Comparison of ENCODE assay signal across 8 mouse cellular contexts in genomic region chr16:13672386-13672898, GRCm38 (mm10). TPM values are rescaled to one million over a fixed set of nuclear protein-coding genes. Genes with fewer than 3 reads are reported as not detected.
A peak's percentile ranks its signal among the peaks of the same experiment; 100 is the strongest.
DNase-seq lines count a peak whose midpoint lies in the region; ATAC-seq and TF ChIP-seq lines count a peak whose summit lies in the region.

No protein-coding gene starts in this region.

- ATAC-seq in liver, embryonic 12.5 days: peak; percentile 71
- ATAC-seq in stomach, embryonic 15.5 days (ENCODE audit: insufficient read depth, low FRiP score, low read depth): peak; percentile 61

- H3K9me3 ChIP-seq in liver, embryonic 12.5 days (replicated peaks): no peaks in the 10 kb centered on the region
- no peaks in the 10 kb centered on the region for H3K9me3 ChIP-seq in stomach, embryonic 15.5 days

- H3K4me1 ChIP-seq in kidney, adult 2 months (ENCODE audit: control insufficient read depth, insufficient read depth, low read length): peaks cover 2% of the 10 kb centered on the region; the same call in 1 of the 2 replicates
- H3K4me1 ChIP-seq in liver, embryonic 12.5 days: peaks cover 37% of the 10 kb centered on the region
- peaks cover 7% of the 10 kb centered on the region for H3K4me1 ChIP-seq in stomach, embryonic 15.5 days

- under 1% methylated on average over 20 of the region's 20 CpGs for WGBS in kidney, adult 2 months
- under 1% methylated on average over 20 of the region's 20 CpGs for WGBS in liver, embryonic 12.5 days (ENCODE audit: insufficient replicate concordance)
- under 1% methylated on average over 20 of the region's 20 CpGs for WGBS in stomach, embryonic 15.5 days

- 0 out of 2 replicates have a peak, but pooled peaks cover under 1% of the 10 kb centered on the region for H3K36me3 ChIP-seq in kidney, adult 2 months (ENCODE audit: control insufficient read depth, insufficient read depth, low read length)
- H3K36me3 ChIP-seq in liver, embryonic 12.5 days: peaks cover 13% of the 10 kb centered on the region
- peaks cover 5% of the 10 kb centered on the region for H3K36me3 ChIP-seq in myocyte (ENCODE audit: control insufficient read depth, insufficient read depth)
- H3K36me3 ChIP-seq in stomach, embryonic 15.5 days: peaks cover 4% of the 10 kb centered on the region; the same call in 1 of the 2 replicates

- H3K4me2 ChIP-seq in liver, embryonic 12.5 days: peak overlapping the region; percentile 84
- H3K4me2 ChIP-seq in myocyte (ENCODE audit: low read depth): peak overlapping the region; percentile 92
- H3K4me2 ChIP-seq in stomach, embryonic 15.5 days: peak overlapping the region; percentile 63

- peak overlapping the region; percentile 80 for H3K9ac ChIP-seq in liver, embryonic 12.5 days
- H3K9ac ChIP-seq in stomach, embryonic 15.5 days: peak overlapping the region; percentile 69

- H3K27me3 ChIP-seq in kidney, adult 2 months (replicated peaks; ENCODE audit: control insufficient read depth, insufficient read depth, low read length): no peaks in the 10 kb centered on the region
- H3K27me3 ChIP-seq in liver, embryonic 12.5 days (replicated peaks): no peaks in the 10 kb centered on the region
- H3K27me3 ChIP-seq in myocyte (ENCODE audit: control insufficient read depth, insufficient read depth, insufficient read length): no peaks in the 10 kb centered on the region
- no peaks in the 10 kb centered on the region for H3K27me3 ChIP-seq in stomach, embryonic 15.5 days (replicated peaks)

- DNase-seq in 3T3-L1 (ENCODE audit: low read depth, low spot score): peak; percentile 87
- peak; percentile 76 to 91 for DNase-seq in adrenal gland, adult (ENCODE audit: inconsistent age in 2 of 2, low spot score in 1 of 2)
- peak; percentile 54 for DNase-seq in embryo, embryonic 9.5 days (ENCODE audit: extremely low spot score)
- peak; percentile 61 for DNase-seq in heart, adult 8-10 months (ENCODE audit: low spot score)
- peak; percentile 79 for DNase-seq in kidney, adult 2 months

- peaks cover 20% of the 10 kb centered on the region for H3K79me2 ChIP-seq in myocyte (ENCODE audit: control insufficient read depth, insufficient read depth)

- H3K27ac ChIP-seq in kidney, adult 2 months (ENCODE audit: insufficient read depth, low read depth, low read length): peak overlapping the region; percentile 90
- peak overlapping the region; percentile 83 for H3K27ac ChIP-seq in liver, embryonic 12.5 days
- H3K27ac ChIP-seq in stomach, embryonic 15.5 days: peak overlapping the region; percentile 92

- no peak for TF ChIP-seq POLR2A in kidney, adult 2 months (IDR thresholded peaks at IDR 0.05; ENCODE audit: low read depth, low read length)
- TF ChIP-seq POLR2A in myocyte (IDR thresholded peaks at IDR 0.05; ENCODE audit: insufficient read length, low read depth): peak; percentile 20

- H3ac ChIP-seq in myocyte (ENCODE audit: control insufficient read depth, insufficient read length): peak overlapping the region; percentile 78

- peak overlapping the region; percentile 98 for H3K4me3 ChIP-seq in kidney, adult 2 months (ENCODE audit: insufficient read depth, low read depth, low read length)
- peak overlapping the region; percentile 85 for H3K4me3 ChIP-seq in liver, embryonic 12.5 days
- H3K4me3 ChIP-seq in myocyte: peak overlapping the region; percentile 92
- peak overlapping the region; percentile 97 for H3K4me3 ChIP-seq in stomach, embryonic 15.5 days (replicated peaks)

- no peak for TF ChIP-seq CTCF in kidney, adult 2 months (conservative IDR thresholded peaks at IDR 0.05; ENCODE audit: insufficient read depth, insufficient read length, low read depth, low read length)

TF ChIP-seq in myocyte, 11 proteins besides CTCF, POLR2A, EP300 and RAD21:
- TF ChIP-seq TCF3 (IDR thresholded peaks at IDR 0.05; ENCODE audit: insufficient read length, low read depth): no peak
- no peak for TF ChIP-seq REST (IDR thresholded peaks at IDR 0.05; ENCODE audit: insufficient read depth, insufficient read length)
- no peak for TF ChIP-seq SRF (IDR thresholded peaks at IDR 0.05; ENCODE audit: control insufficient read depth, insufficient read length, low read depth)
- TF ChIP-seq MYOG (IDR thresholded peaks at IDR 0.05; ENCODE audit: control insufficient read depth in 1 of 3, insufficient read depth in 1 of 3, insufficient read length in 2 of 3, low read depth in 2 of 3): no peak
- no peak for TF ChIP-seq POLR2AphosphoS2 (IDR thresholded peaks at IDR 0.05; ENCODE audit: insufficient read length, low read depth)
- no peak for TF ChIP-seq E2F4 (IDR thresholded peaks at IDR 0.05; ENCODE audit: insufficient read depth)
- TF ChIP-seq MYOD1 (IDR thresholded peaks at IDR 0.05; ENCODE audit: control insufficient read depth in 1 of 3, insufficient read length in 2 of 3, low read depth in 2 of 3): no peak
- no peak for TF ChIP-seq USF1 (IDR thresholded peaks at IDR 0.05; ENCODE audit: low read depth)
- no peak for TF ChIP-seq MAX (IDR thresholded peaks at IDR 0.05; ENCODE audit: low read depth)
- TF ChIP-seq TCF12 (IDR thresholded peaks at IDR 0.05; ENCODE audit: insufficient read depth, poor library complexity, severe bottlenecking): no peak
- no peak for TF ChIP-seq CEBPB (IDR thresholded peaks at IDR 0.05; ENCODE audit: insufficient read depth, poor library complexity, severe bottlenecking)

RNA-seq across cellular contexts. Expression of gene 3110001I22Rik, which starts 0.7 kb away (rescaled TPM):
- 1 to 10 TPM; 2.2 to 3.0 (median 2.6) TPM for total RNA-seq in heart, adult 8-10 months (2022)
- polyA plus RNA-seq in kidney, adult 2 months (2012; rRNA removed): 0.83 and 0.92 TPM in 2 replicates
- 3.5 TPM in 2 replicates for polyA plus RNA-seq in liver, embryonic 12.5 days (2016; fragmentation: Nextera tagmentation; extraction: Ambion mirVana)
- 1.1 TPM for polyA plus RNA-seq in myocyte (2012; fragmentation: generic; extraction: Trizol)
- 5.0 TPM in 2 replicates for polyA plus RNA-seq in stomach, embryonic 15.5 days (2015; fragmentation: Nextera tagmentation; extraction: Ambion mirVana)

RNA-seq across cellular contexts. Expression of gene Bfar, which starts 0.8 kb away (rescaled TPM):
- total RNA-seq in heart, adult 8-10 months (2022): 10 to 100 TPM; 41.4 to 53.6 (median 51.1) TPM
- 30.2 and 31.2 TPM in 2 replicates for polyA plus RNA-seq in kidney, adult 2 months (2012; rRNA removed)
- polyA plus RNA-seq in liver, embryonic 12.5 days (2016; fragmentation: Nextera tagmentation; extraction: Ambion mirVana): 17.0 and 17.1 TPM in 2 replicates
- 12.6 TPM for polyA plus RNA-seq in myocyte (2012; fragmentation: generic; extraction: Trizol)
- polyA plus RNA-seq in stomach, embryonic 15.5 days (2015; fragmentation: Nextera tagmentation; extraction: Ambion mirVana): 46.3 and 46.5 TPM in 2 replicates

RNA-seq across cellular contexts. Expression of gene Parn, which starts 4.5 kb away (rescaled TPM):
- 10 to 100 TPM in 2 of 4 experiments, 1 to 10 TPM in 2; 7.8 to 12.7 (median 9.3) TPM for total RNA-seq in heart, adult 8-10 months (2022)
- 12.3 and 15.1 TPM in 2 replicates for polyA plus RNA-seq in kidney, adult 2 months (2012; rRNA removed)
- 28.1 and 28.5 TPM in 2 replicates for polyA plus RNA-seq in liver, embryonic 12.5 days (2016; fragmentation: Nextera tagmentation; extraction: Ambion mirVana)
- polyA plus RNA-seq in myocyte (2012; fragmentation: generic; extraction: Trizol): 14.5 TPM
- 39.4 and 40.5 TPM in 2 replicates for polyA plus RNA-seq in stomach, embryonic 15.5 days (2015; fragmentation: Nextera tagmentation; extraction: Ambion mirVana)

RNA-seq across cellular contexts. Expression of gene Pla2g10, which starts 58.3 kb away (rescaled TPM):
- total RNA-seq in heart, adult 8-10 months (2022): under 1 TPM in 1 of 4 experiments, not detected in 3; 0.60 TPM
- 0.10 and 0.58 TPM in 2 replicates for polyA plus RNA-seq in kidney, adult 2 months (2012; rRNA removed)
- polyA plus RNA-seq in liver, embryonic 12.5 days (2016; fragmentation: Nextera tagmentation; extraction: Ambion mirVana): 0.24 and 0.36 TPM in 2 replicates
- polyA plus RNA-seq in myocyte (2012; fragmentation: generic; extraction: Trizol): not detected
- 23.6 and 25.4 TPM in 2 replicates for polyA plus RNA-seq in stomach, embryonic 15.5 days (2015; fragmentation: Nextera tagmentation; extraction: Ambion mirVana)

Comparison
In these comparisons a context has a peak if more than half of its experiments do, and no peak if none do; other contexts are left out.
1. Peak in every context shown above with its lines: DNase-seq, ATAC-seq, H3K4me3 ChIP-seq and H3K27ac ChIP-seq.